8 mouse cellular contexts compared by ENCODE assay signal in the genomic region with DNA sequence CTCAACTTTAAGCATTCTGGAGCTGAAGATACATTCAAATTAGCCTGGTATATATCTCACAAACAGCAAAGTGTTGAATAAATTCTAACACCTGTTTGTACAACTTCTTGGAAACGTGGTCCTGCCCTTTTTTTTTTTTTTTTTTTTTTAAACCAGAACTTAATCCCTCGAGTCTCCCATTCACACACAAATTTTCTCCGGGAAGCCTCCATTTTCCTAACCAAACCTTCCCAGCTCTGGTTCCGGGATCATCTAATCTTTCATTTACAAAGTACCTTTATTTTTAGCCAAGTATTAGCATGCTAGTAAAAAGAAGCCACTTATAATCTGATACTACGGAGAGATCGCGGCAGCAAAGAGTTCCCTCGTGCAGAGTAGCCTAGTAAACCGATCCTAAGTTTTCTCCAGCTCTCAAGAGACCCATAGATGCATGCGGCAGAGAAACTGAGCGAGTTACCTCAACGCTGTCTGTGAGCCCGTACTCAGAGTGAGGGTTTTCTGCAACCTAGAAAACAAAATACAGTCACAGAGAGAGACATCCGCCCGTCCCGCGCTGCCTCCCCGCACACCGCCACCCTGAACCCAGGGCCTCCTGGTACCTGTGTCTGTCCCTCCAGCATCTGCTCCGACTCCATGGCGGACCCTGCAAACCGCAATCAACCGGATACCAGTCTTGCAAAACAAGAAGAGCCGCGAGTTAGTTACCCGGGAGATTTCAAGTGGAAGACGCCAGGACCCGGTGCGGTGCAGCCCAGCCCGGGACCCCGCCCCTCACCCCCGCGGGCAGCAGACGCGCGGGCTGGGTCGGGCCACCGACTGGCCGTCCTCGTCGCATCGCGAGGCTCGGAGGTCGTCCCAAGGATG. TPM values are rescaled to one million over a fixed set of nuclear protein-coding genes. Genes with fewer than 3 reads are reported as not detected.
A peak's percentile ranks its signal among the peaks of the same experiment; 100 is the strongest.
DNase-seq lines count a peak whose midpoint lies in the region; ATAC-seq and TF ChIP-seq lines count a peak whose summit lies in the region.

No protein-coding gene starts in this region.

- H3K4me2 ChIP-seq in forebrain, embryonic 16.5 days (ENCODE audit: low read length): peak overlapping the region; percentile 60

- H3K27ac ChIP-seq in heart, embryonic 10.5 days: peak overlapping the region; percentile 96
- H3K27ac ChIP-seq in ES-Bruce4 (ENCODE audit: insufficient read depth, low read length): peak overlapping the region; percentile 37
- peak overlapping the region; percentile 79 for H3K27ac ChIP-seq in forebrain, embryonic 16.5 days (ENCODE audit: low read length)

- TF ChIP-seq CTCF in ES-Bruce4 (IDR thresholded peaks at IDR 0.05; ENCODE audit: low read depth, low read length): no peak

- H3K27me3 ChIP-seq in heart, embryonic 10.5 days (ENCODE audit: insufficient read depth, poor library complexity, severe bottlenecking): no peaks in the 10 kb centered on the region
- H3K27me3 ChIP-seq in ES-Bruce4 (ENCODE audit: control insufficient read depth, insufficient read depth, low read length, poor library complexity, severe bottlenecking): no peaks in the 10 kb centered on the region
- no peaks in the 10 kb centered on the region for H3K27me3 ChIP-seq in forebrain, embryonic 16.5 days (replicated peaks; ENCODE audit: control insufficient read depth, insufficient read depth, low read length)
- H3K27me3 ChIP-seq in megakaryocyte, embryonic 14.5 days (replicated peaks): no peaks in the 10 kb centered on the region

- peaks cover 9% of the 10 kb centered on the region for H3K4me1 ChIP-seq in heart, embryonic 10.5 days
- H3K4me1 ChIP-seq in ES-Bruce4 (ENCODE audit: control insufficient read depth, insufficient read depth, low read length): peaks cover 2% of the 10 kb centered on the region
- H3K4me1 ChIP-seq in forebrain, embryonic 16.5 days (replicated peaks; ENCODE audit: control insufficient read depth, insufficient read depth, low read length): peaks cover 15% of the 10 kb centered on the region
- peaks cover 34% of the 10 kb centered on the region; the same call in 1 of the 2 replicates for H3K4me1 ChIP-seq in megakaryocyte, embryonic 14.5 days

- no peak for TF ChIP-seq EP300 in ES-Bruce4 (IDR thresholded peaks at IDR 0.05; ENCODE audit: insufficient read depth, low read depth, low read length)

- under 1% methylated on average over 45 of the region's 45 CpGs for WGBS in heart, embryonic 10.5 days
- WGBS in forebrain, embryonic 16.5 days: under 1% methylated on average over 45 of the region's 45 CpGs

- H3K36me3 ChIP-seq in heart, embryonic 10.5 days: peaks cover 32% of the 10 kb centered on the region
- H3K36me3 ChIP-seq in ES-Bruce4 (ENCODE audit: control insufficient read depth, insufficient read depth, low read length, poor library complexity, severe bottlenecking): peaks cover 17% of the 10 kb centered on the region
- H3K36me3 ChIP-seq in forebrain, embryonic 16.5 days (ENCODE audit: control insufficient read depth, insufficient read depth): no peaks in the 10 kb centered on the region
- H3K36me3 ChIP-seq in megakaryocyte, embryonic 14.5 days (replicated peaks; ENCODE audit: low read length): peaks cover 27% of the 10 kb centered on the region

- no peak for TF ChIP-seq POLR2A in ES-Bruce4 (IDR thresholded peaks at IDR 0.05; ENCODE audit: insufficient read depth, low read length)

- ATAC-seq in forebrain, embryonic 16.5 days: peak; percentile 86

- H3K9ac ChIP-seq in ES-Bruce4 (ENCODE audit: low read depth, poor library complexity, severe bottlenecking): peak overlapping the region; percentile 87
- H3K9ac ChIP-seq in forebrain, embryonic 16.5 days (replicated peaks; ENCODE audit: low read depth, low read length): peak overlapping the region; percentile 78

- intact Hi-C loops in heart, postnatal 25 days (cut with DNase I): loop anchor here (2.0 to 5.0 kb wide), 2 partner anchors 17 to 293 kb away; no protein-coding TSS in a partner anchor
- intact Hi-C loops in left cerebral cortex, postnatal 4 days (cut with DNase I): no loop called here

- H3K4me3 ChIP-seq in heart, embryonic 10.5 days: peak overlapping the region; percentile 90
- peak overlapping the region; percentile 92 for H3K4me3 ChIP-seq in ES-Bruce4 (ENCODE audit: low read depth, low read length)
- peak overlapping the region; percentile 87 for H3K4me3 ChIP-seq in forebrain, embryonic 16.5 days (replicated peaks; ENCODE audit: low read length)
- peak overlapping the region; percentile 100 for H3K4me3 ChIP-seq in megakaryocyte, embryonic 14.5 days (replicated peaks)

- no peaks in the 10 kb centered on the region for H3K9me3 ChIP-seq in heart, embryonic 10.5 days
- H3K9me3 ChIP-seq in ES-Bruce4 (replicated peaks; ENCODE audit: control insufficient read depth, insufficient read depth, low read length, poor library complexity, severe bottlenecking): no peaks in the 10 kb centered on the region
- no peaks in the 10 kb centered on the region for H3K9me3 ChIP-seq in forebrain, embryonic 16.5 days (ENCODE audit: control insufficient read depth, low read length)
- H3K9me3 ChIP-seq in megakaryocyte, embryonic 14.5 days: no peaks in the 10 kb centered on the region

- DNase-seq in heart, embryonic 10.5 days (ENCODE audit: low spot score): no peak
- DNase-seq in heart, postnatal 25 days (ENCODE audit: low spot score): no peak
- no peak for DNase-seq in adrenal gland, adult (ENCODE audit: inconsistent age in 2 of 2, low spot score in 1 of 2)
- DNase-seq in retina, embryonic 14.5 days (ENCODE audit: low spot score): no peak
- DNase-seq in left cerebral cortex, postnatal 4 days: no peak

RNA-seq across cellular contexts. Expression of a gene that starts 8.1 kb away (rescaled TPM):
- 223 and 232 TPM in 2 replicates for polyA plus RNA-seq in heart, embryonic 10.5 days (2016; fragmentation: Nextera tagmentation; extraction: Ambion mirVana)
- total RNA-seq in heart, postnatal 25 days (2021): 10 to 100 TPM; 49.0 to 49.1 TPM
- polyA plus RNA-seq in ES-Bruce4 (2011; ENCODE audit: insufficient read depth, insufficient read length, low read depth, missing spikeins): 244 and 257 TPM in 2 replicates
- polyA plus RNA-seq in forebrain, embryonic 16.5 days (2015; fragmentation: Nextera tagmentation; extraction: Ambion mirVana): 180 and 189 TPM in 2 replicates
- polyA plus RNA-seq in megakaryocyte, embryonic 14.5 days (2012; ENCODE audit: insufficient read depth, low replicate concordance): 7.4 and 93.3 TPM in 2 replicates
- total RNA-seq in left cerebral cortex, postnatal 4 days (2021): 10 to 100 TPM; 73.7 to 74.0 TPM

RNA-seq across cellular contexts. Expression of a gene that starts 20.4 kb away (rescaled TPM):
- 79.6 and 80.7 TPM in 2 replicates for polyA plus RNA-seq in heart, embryonic 10.5 days (2016; fragmentation: Nextera tagmentation; extraction: Ambion mirVana)
- total RNA-seq in heart, postnatal 25 days (2021): 10 to 100 TPM; 66.8 to 74.1 TPM
- 72.7 and 74.6 TPM in 2 replicates for polyA plus RNA-seq in ES-Bruce4 (2011; ENCODE audit: insufficient read depth, insufficient read length, low read depth, missing spikeins)
- 63.9 and 66.3 TPM in 2 replicates for polyA plus RNA-seq in forebrain, embryonic 16.5 days (2015; fragmentation: Nextera tagmentation; extraction: Ambion mirVana)
- 15.6 and 32.8 TPM in 2 replicates for polyA plus RNA-seq in megakaryocyte, embryonic 14.5 days (2012; ENCODE audit: insufficient read depth, low replicate concordance)
- total RNA-seq in left cerebral cortex, postnatal 4 days (2021): 10 to 100 TPM; 72.2 to 80.8 TPM

RNA-seq across cellular contexts. Expression of a gene that starts 23.1 kb away (rescaled TPM):
- 11.8 and 12.3 TPM in 2 replicates for polyA plus RNA-seq in heart, embryonic 10.5 days (2016; fragmentation: Nextera tagmentation; extraction: Ambion mirVana)
- 10 to 100 TPM; 28.6 to 31.0 TPM for total RNA-seq in heart, postnatal 25 days (2021)
- 30.1 and 30.6 TPM in 2 replicates for polyA plus RNA-seq in ES-Bruce4 (2011; ENCODE audit: insufficient read depth, insufficient read length, low read depth, missing spikeins)
- polyA plus RNA-seq in forebrain, embryonic 16.5 days (2015; fragmentation: Nextera tagmentation; extraction: Ambion mirVana): 26.0 and 28.3 TPM in 2 replicates
- 3.9 and 15.5 TPM in 2 replicates for polyA plus RNA-seq in megakaryocyte, embryonic 14.5 days (2012; ENCODE audit: insufficient read depth, low replicate concordance)
- total RNA-seq in left cerebral cortex, postnatal 4 days (2021): 100 to 1,000 TPM; 131 to 141 TPM

Comparison
In these comparisons a context has a peak if more than half of its experiments do, and no peak if none do; other contexts are left out.
1. H3K27ac ChIP-seq: peak in every context shown above with its lines; median percentile 96 in heart, embryonic 10.5 days; 79 in forebrain, embryonic 16.5 days; 37 in ES-Bruce4.